Mouse (Mus musculus): Measurements from ENCODE around the gene Ndel1. TPM values are rescaled to one million over a fixed set of nuclear protein-coding genes. Genes with fewer than 3 reads are reported as not detected.
A peak's percentile ranks its signal among the peaks of the same experiment; 100 is the strongest.

Ndel1 gene
- total and polyA plus RNA-seq, 3 experiments = 31.1 to 46.9 (median 35.2) TPM

DNA sequence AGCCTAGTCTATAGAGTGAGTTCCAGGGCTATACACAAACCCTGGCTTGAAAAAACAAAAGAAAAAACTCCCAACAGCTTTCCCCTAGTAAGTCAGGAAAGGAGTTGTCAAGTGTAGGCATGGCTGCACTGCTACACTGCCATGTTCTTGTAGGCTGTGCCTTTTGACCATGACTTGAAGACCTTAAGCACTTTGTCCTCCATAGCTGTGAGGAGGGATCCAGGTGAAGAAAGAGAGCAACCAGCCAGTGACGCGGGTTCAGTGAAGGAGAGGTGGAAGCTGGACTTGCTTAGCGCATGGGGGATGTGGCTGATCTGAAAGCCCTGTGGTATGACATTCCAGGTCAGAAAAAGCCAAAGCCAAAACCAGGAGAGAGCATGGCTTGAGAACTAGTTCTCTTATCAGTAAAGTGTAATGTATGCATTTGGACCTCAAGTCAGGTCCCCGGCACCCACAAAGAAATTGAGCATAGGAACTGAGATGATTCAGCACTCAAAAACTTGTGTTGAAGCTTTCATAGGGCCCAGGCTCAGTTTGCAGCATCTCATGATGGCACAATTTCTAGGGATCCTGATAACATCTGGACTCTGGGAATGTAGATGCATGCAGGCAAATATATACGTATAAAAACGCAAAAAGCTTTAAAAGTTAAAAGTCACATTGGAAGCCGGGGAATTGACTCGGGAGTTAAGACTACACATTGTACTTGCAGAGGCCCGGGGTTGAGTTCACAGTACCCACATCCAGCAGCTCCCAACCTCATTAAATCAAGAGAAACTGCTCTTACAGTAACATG is 34.2 kb upstream of the Ndel1 start:
- peak; percentile 25 for DNase-seq (ENCODE audit: extremely low read depth)
- Histone ChIP-seq H3K9ac (ENCODE audit: insufficient read depth, low read depth) (no peak overlapping the region), H3K4me1 (ENCODE audit: control insufficient read depth in 1 of 2, insufficient read depth in 2 of 2) (peaks cover 5 to 26% of the 10 kb centered on the region in 2 experiments; a peak in 3 of 4 replicates), H3K27ac (ENCODE audit: insufficient read depth, low read depth) (no peak overlapping the region), H3K36me3 (replicated peaks in 1 of 2; ENCODE audit: control insufficient read depth in 1 of 2, insufficient read depth in 1 of 2, low read length in 1 of 2) (peaks cover 36 to 54% of the 10 kb centered on the region in 2 experiments), H3K9me3 (replicated peaks; ENCODE audit: low read length) (no peaks in the 10 kb centered on the region), H3K27me3 (replicated peaks) (no peaks in the 10 kb centered on the region), H3K79me2 (replicated peaks; ENCODE audit: control insufficient read depth, extremely low read depth, insufficient read depth, poor library complexity, severe bottlenecking) (peaks cover 19% of the 10 kb centered on the region), H3K4me2 (ENCODE audit: insufficient read depth, low read depth, poor library complexity, severe bottlenecking) (no peak overlapping the region), H3K4me3 (replicated peaks in 1 of 3; ENCODE audit: low read depth in 2 of 3, low read length in 2 of 3, poor library complexity in 1 of 3) (no peak overlapping the region)
- in situ Hi-C loops (cut with MboI; ENCODE audit: low pct_ligation_motif_present, low pct_unique_long_range_greater_than_20kb, low sequenced_read_pairs) (no loop called here), dilution Hi-C loops (cut with MboI; ENCODE audit: extremely low pct_ligation_motif_present, extremely low pct_unique_long_range_greater_than_20kb, low sequenced_read_pairs) (no loop called here)
- no peak for TF ChIP-seq SIN3A (IDR thresholded peaks at IDR 0.05; ENCODE audit: low read length)
- peak; percentile 44; the same call in 1 of the 2 replicates for TF ChIP-seq ZNF384 (IDR thresholded peaks at IDR 0.05; ENCODE audit: low read depth, low read length)
- TF ChIP-seq ETS1 (conservative IDR thresholded peaks at IDR 0.05; ENCODE audit: low read depth, low read length) = no peak
- no peak for TF ChIP-seq JUND (conservative IDR thresholded peaks at IDR 0.05; ENCODE audit: low read depth, low read length)
- TF ChIP-seq CHD2 (IDR thresholded peaks at IDR 0.05; ENCODE audit: low read length) = peak; percentile 62; the same call in 1 of the 2 replicates
- TF ChIP-seq MEF2A (IDR thresholded peaks at IDR 0.05; ENCODE audit: borderline replicate concordance, low read depth, low read length) = no peak
- TF ChIP-seq POLR2A (IDR thresholded peaks at IDR 0.05; ENCODE audit: low read depth, low read length) = peak; percentile 66
- peak; percentile 16 for TF ChIP-seq ZMIZ1 (IDR thresholded peaks at IDR 0.05; ENCODE audit: low read depth, low read length)
- no peak for TF ChIP-seq MAFK (IDR thresholded peaks at IDR 0.05; ENCODE audit: insufficient replicate concordance, low read length)
- TF ChIP-seq POLR2AphosphoS2 (IDR thresholded peaks at IDR 0.05; ENCODE audit: low read depth, low read length) = peak; percentile 66; the same call in 1 of the 2 replicates
- no peak for TF ChIP-seq IRF4 (IDR thresholded peaks at IDR 0.05; ENCODE audit: low read depth, low read length)
- no peak for TF ChIP-seq MAZ (IDR thresholded peaks at IDR 0.05; ENCODE audit: low read depth, low read length)

DNA sequence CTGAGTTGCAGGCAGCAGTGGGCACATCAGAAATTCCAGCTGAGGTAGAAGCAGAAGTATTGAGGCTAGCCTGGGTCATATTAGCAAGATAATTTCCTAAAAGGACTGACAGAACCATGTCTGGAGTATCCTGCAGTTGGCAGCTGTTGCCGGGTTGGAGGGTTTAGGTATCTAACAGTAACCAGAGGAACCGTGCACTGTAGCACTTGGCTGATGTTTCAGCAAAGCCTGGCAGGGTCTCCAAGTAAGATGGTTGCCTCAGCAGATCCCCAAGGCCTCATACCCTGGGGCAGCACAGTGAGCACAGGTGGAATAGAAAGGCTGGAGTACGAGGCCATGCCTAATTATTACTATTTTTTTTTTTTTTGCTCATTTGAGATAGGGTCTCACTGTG is 33.5 kb upstream of the Ndel1 start:
- Histone ChIP-seq H3K79me2 (replicated peaks; ENCODE audit: control insufficient read depth, extremely low read depth, insufficient read depth, poor library complexity, severe bottlenecking) (peaks cover 19% of the 10 kb centered on the region), H3K4me2 (ENCODE audit: insufficient read depth, low read depth, poor library complexity, severe bottlenecking) (no peak overlapping the region), H3K9me3 (replicated peaks; ENCODE audit: low read length) (no peaks in the 10 kb centered on the region), H3K27ac (ENCODE audit: insufficient read depth, low read depth) (no peak overlapping the region), H3K27me3 (replicated peaks) (peaks cover under 1% of the 10 kb centered on the region), H3K4me3 (replicated peaks in 1 of 3; ENCODE audit: low read depth in 2 of 3, low read length in 2 of 3, poor library complexity in 1 of 3) (no peak overlapping the region), H3K36me3 (replicated peaks in 1 of 2; ENCODE audit: control insufficient read depth in 1 of 2, insufficient read depth in 1 of 2, low read length in 1 of 2) (peaks cover 36 to 54% of the 10 kb centered on the region in 2 experiments), H3K9ac (ENCODE audit: insufficient read depth, low read depth) (no peak overlapping the region), H3K4me1 (ENCODE audit: control insufficient read depth in 1 of 2, insufficient read depth in 2 of 2) (peaks cover 5 to 28% of the 10 kb centered on the region in 2 experiments; a peak in 3 of 4 replicates)
- dilution Hi-C loops (cut with MboI; ENCODE audit: extremely low pct_ligation_motif_present, extremely low pct_unique_long_range_greater_than_20kb, low sequenced_read_pairs) (no loop called here), in situ Hi-C loops (cut with MboI; ENCODE audit: low pct_ligation_motif_present, low pct_unique_long_range_greater_than_20kb, low sequenced_read_pairs) (no loop called here)
- no peak for TF ChIP-seq HCFC1 (IDR thresholded peaks at IDR 0.05; ENCODE audit: low read depth, low read length)
- 0 out of 2 replicates have a peak, but pooled peaks have one; percentile 11 for TF ChIP-seq ZMIZ1 (IDR thresholded peaks at IDR 0.05; ENCODE audit: low read depth, low read length)
- peak; percentile 16; the same call in 1 of the 2 replicates for TF ChIP-seq MAFK (IDR thresholded peaks at IDR 0.05; ENCODE audit: insufficient replicate concordance, low read length)
- no peak for TF ChIP-seq MAZ (IDR thresholded peaks at IDR 0.05; ENCODE audit: low read depth, low read length)
- DNase-seq (ENCODE audit: extremely low read depth) = no peak
